Mouse (Mus musculus) embryonic facial prominence, embryonic 11.5 days (tissue): ENCODE measurements around the gene Wdr63. TPM values are rescaled to one million over a fixed set of nuclear protein-coding genes. Genes with fewer than 3 reads are reported as not detected.

Experiments
- ATAC-seq: fragments of 200-750 bp; cut with Nextera tagmentation; replicated peaks from 2 replicates; pipeline ENCODE4 v1.8.0; 2017; ENCODE audit warnings: low read depth; ENCODE audit not compliant: insufficient number of reproducible peaks, low FRiP score, low TSS enrichment
- DNase-seq: peaks from one replicate; pipeline ENCODE4 v3.0.0-alpha.2; 2015; ENCODE audit warnings: low spot score
- H3K27ac ChIP-seq: fragments of 300-500 bp; sonication (generic); replicated peaks from 2 replicates; pipeline ENCODE4 v1.5.1; 2014; ENCODE audit warnings: mild to moderate bottlenecking, low read depth, low read length, control low read depth
- H3K27me3 ChIP-seq: fragments of 300-500 bp; sonication (generic); 2 replicates; pipeline ENCODE4 v1.6.1; 2014; ENCODE audit warnings: mild to moderate bottlenecking, low read length, moderate library complexity, mixed read lengths; ENCODE audit not compliant: control insufficient read depth, insufficient read depth
- H3K36me3 ChIP-seq: fragments of 300-500 bp; sonication (generic); replicated peaks from 2 replicates; pipeline ENCODE4 v1.6.1; 2014; ENCODE audit warnings: low read depth, mild to moderate bottlenecking, low read length, moderate library complexity, mixed read lengths; ENCODE audit not compliant: control insufficient read depth, insufficient read depth
- H3K4me1 ChIP-seq: fragments of 300-500 bp; sonication (generic); 2 replicates; pipeline ENCODE4 v1.6.1; 2014; ENCODE audit warnings: low read length, mixed read lengths; ENCODE audit not compliant: control insufficient read depth, insufficient read depth
- H3K4me2 ChIP-seq: fragments of 300-500 bp; sonication (generic); 2 replicates; pipeline ENCODE4 v1.6.1; 2014; ENCODE audit warnings: low read depth, mild to moderate bottlenecking, control low read depth, low read length, moderate library complexity
- H3K4me3 ChIP-seq: fragments of 300-500 bp; sonication (generic); 2 replicates; pipeline ENCODE4 v1.5.1; 2014; ENCODE audit warnings: low read depth, low read length, control low read depth
- H3K9ac ChIP-seq: fragments of 300-500 bp; sonication (generic); replicated peaks from 2 replicates; pipeline ENCODE4 v1.6.1; 2014; ENCODE audit warnings: mild to moderate bottlenecking, control low read depth, low read length
- H3K9me3 ChIP-seq: fragments of 300-500 bp; sonication (generic); replicated peaks from 2 replicates; pipeline ENCODE4 v1.6.1; 2016; ENCODE audit warnings: mild to moderate bottlenecking, low read length, inconsistent platforms, mixed read lengths; ENCODE audit not compliant: control insufficient read depth
- WGBS: fragments of 180-500 bp; shearing (Covaris S2); extraction: QIAGEN DNeasy Blood & Tissue Kit; methylation state at CpG from one replicate; pipeline ENCODE4 v1.1.7; 2014; 5-methylcytosine and 5-hydroxymethylcytosine counted together
- polyA plus RNA-seq: library from polyadenylated mRNA; unstranded; fragments of >200 nt; fragmentation: Nextera tagmentation; extraction: Ambion mirVana; gene quantifications from 2 replicates; pipeline ENCODE4 v1.2.1, GENCODE M21; 2014

Gene Wdr63
- polyA plus RNA-seq, 1 experiment from 2014 or later: 0.50 TPM

- no peaks in the 10 kb centered on the region for H3K27me3 ChIP-seq
- H3K9ac ChIP-seq: no peak overlapping the region
- no peak overlapping the region for H3K4me2 ChIP-seq
- H3K4me1 ChIP-seq: 0 out of 2 replicates have a peak, but pooled peaks cover 2% of the 10 kb centered on the region
- WGBS: 24% methylated on average over 15 of the region's 15 CpGs
- H3K9me3 ChIP-seq: no peaks in the 10 kb centered on the region
- ATAC-seq (no peak), DNase-seq (peak; percentile 59)
- H3K36me3 ChIP-seq: no peaks in the 10 kb centered on the region
- no peak overlapping the region for H3K27ac ChIP-seq
- H3K4me3 ChIP-seq: no peak overlapping the region
Measured at GRCm38 (mm10) chr3:146047704-146048207, 60.2 kb downstream of the Wdr63 start.

DNA sequence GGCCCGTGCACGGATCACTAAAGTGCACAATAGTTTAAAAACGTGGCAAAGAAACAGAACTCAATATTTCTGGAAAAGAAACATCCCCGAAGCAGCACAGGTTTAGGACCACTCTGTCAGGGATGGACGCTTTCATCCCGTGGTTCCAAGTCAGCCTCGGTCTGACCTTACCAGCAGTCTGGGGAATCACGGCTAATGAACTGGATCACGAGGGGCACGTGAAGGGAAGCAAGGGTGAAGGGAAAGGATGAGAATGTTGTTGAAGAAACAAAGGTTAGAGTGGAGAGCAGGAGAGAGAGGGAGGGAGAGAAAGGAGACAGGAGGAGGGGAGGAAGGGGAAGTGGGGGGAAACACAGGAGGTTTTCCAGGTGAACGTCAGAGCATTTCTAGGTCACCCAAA lies 61.9 kb downstream of the Wdr63 start:
- no peaks in the 10 kb centered on the region for H3K36me3 ChIP-seq
- ATAC-seq: no peak
- H3K4me3 ChIP-seq: no peak overlapping the region
- H3K4me2 ChIP-seq: no peak overlapping the region
- no peak overlapping the region for H3K27ac ChIP-seq
- H3K9me3 ChIP-seq: no peaks in the 10 kb centered on the region
- WGBS: 76% methylated on average over 11 of the region's 11 CpGs
- H3K27me3 ChIP-seq: no peaks in the 10 kb centered on the region
- H3K4me1 ChIP-seq: no peaks in the 10 kb centered on the region
- H3K9ac ChIP-seq: no peak overlapping the region
- DNase-seq: no peak

DNA sequence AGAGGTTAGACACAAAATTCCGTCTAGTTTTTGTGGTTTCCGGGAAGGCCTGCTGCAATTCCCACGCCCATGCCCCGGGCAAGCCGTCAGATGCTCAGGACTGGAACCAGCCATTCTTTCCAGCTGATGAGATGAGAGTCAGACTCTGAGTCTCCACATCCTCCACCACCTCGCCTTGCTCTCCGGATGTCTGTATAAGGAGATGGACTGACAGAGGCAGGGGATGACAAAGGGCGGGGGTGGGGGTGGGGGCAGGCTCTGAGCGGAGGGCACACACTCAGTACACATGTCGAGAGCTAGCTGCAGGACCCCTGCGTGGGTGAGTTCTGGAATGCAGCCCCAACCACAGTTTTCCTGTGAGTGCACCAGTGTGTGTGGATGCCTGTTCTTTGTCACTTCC lies 63.0 kb downstream of the Wdr63 start:
- DNase-seq: peak; percentile 14
- no peak overlapping the region for H3K27ac ChIP-seq

DNA sequence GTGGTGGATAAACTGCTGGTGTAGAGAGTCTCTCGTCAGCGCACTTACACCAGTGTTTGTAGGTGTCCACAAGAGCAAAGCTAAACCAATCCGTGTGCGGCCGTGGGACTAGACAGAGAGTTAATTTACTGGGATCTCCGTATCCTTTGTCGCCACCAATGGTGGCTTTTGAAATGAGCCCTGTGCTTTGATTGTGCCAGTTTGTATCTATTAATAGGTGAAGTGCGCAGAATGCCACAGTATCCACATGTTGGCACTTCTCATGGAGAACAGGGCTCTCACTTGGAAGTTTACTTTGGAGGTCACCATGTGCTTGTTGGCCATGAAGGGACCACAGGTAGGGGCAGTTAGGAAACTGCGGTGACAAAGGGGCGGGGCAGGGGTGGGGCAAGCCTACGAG lies 66.5 kb downstream of the Wdr63 start:
- no peak overlapping the region for H3K27ac ChIP-seq
- no peaks in the 10 kb centered on the region for H3K36me3 ChIP-seq
- no peaks in the 10 kb centered on the region for H3K9me3 ChIP-seq
- no peak overlapping the region for H3K4me3 ChIP-seq
- whole genome bisulfite sequencing: 90% methylated on average over 11 of the region's 11 CpGs
- DNase-seq (no peak), ATAC-seq (no peak)
- no peaks in the 10 kb centered on the region for H3K4me1 ChIP-seq
- no peak overlapping the region for H3K4me2 ChIP-seq
- no peaks in the 10 kb centered on the region for H3K27me3 ChIP-seq
- H3K9ac ChIP-seq: no peak overlapping the region

More for the DNA sequence above, 63.0 kb downstream of the Wdr63 start:
- no peaks in the 10 kb centered on the region for H3K27me3 ChIP-seq
- WGBS: 40% methylated on average over 11 of the region's 11 CpGs
- no peak overlapping the region for H3K9ac ChIP-seq
- H3K9me3 ChIP-seq: no peaks in the 10 kb centered on the region
- ATAC-seq: peak; percentile 35; the same call in 1 of the 2 replicates
- H3K36me3 ChIP-seq: no peaks in the 10 kb centered on the region
- H3K4me1 ChIP-seq: no peaks in the 10 kb centered on the region
- no peak overlapping the region for H3K4me3 ChIP-seq
- H3K4me2 ChIP-seq: no peak overlapping the region

DNA sequence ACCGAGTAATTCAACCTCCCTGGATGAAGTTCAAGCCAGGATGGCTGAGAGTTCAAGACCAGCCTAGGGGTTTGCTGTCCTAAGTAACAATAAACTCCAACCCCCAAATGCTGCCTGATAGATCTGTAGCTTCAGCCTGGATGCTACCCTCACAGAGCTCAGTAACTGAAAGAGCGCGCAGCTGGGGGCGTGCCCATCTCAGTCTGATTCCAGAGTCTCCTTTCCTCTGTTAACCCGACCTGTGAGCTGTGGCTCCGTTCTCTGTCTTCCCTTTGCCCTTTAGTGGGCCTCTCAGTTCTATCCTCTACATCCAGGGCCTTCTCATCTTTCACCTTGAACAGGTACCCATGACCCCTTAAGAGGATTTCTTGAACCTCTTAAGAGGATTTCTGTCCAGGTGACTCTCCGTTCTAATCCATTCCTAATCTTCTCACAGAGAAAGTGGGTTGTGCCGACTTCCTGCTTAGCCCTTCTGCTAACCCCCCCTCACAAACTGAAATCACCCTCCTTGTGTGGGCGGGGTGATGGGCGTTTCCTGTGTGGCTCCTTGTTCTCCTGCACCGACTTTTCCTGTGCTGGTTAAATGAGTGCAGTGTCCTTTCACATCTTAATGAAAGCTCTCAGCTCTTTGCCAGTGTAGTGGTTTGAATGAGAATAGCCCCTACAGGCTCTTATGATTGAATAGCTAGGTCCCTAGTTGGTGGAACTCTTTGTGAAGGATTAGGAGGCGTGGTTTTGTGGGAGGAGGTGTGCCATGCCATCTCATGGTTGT lies 68.6 kb downstream of the Wdr63 start:
- no peaks in the 10 kb centered on the region for H3K36me3 ChIP-seq
- peak; percentile 14 for DNase-seq

GRCm38 (mm10) chr3:146037906-146038305 lies 70.0 kb downstream of the Wdr63 start:
- WGBS: 56% methylated on average over 15 of the region's 15 CpGs
- Histone ChIP-seq H3K4me1 (no peaks in the 10 kb centered on the region), H3K4me2 (no peak overlapping the region), H3K27me3 (no peaks in the 10 kb centered on the region), H3K9me3 (no peaks in the 10 kb centered on the region), H3K36me3 (no peaks in the 10 kb centered on the region), H3K9ac (no peak overlapping the region), H3K4me3 (no peak overlapping the region), H3K27ac (no peak overlapping the region)
- no peak for ATAC-seq
- no peak for DNase-seq

More for the DNA sequence above, 68.6 kb downstream of the Wdr63 start:
- no peaks in the 10 kb centered on the region for H3K9me3 ChIP-seq
- 58% methylated on average over 12 of the region's 12 CpGs for WGBS
- H3K4me2 ChIP-seq: no peak overlapping the region
- ATAC-seq: peak; percentile 26; the same call in 1 of the 2 replicates
- H3K27me3 ChIP-seq: no peaks in the 10 kb centered on the region
- no peak overlapping the region for H3K9ac ChIP-seq
- H3K4me1 ChIP-seq: no peaks in the 10 kb centered on the region
- no peak overlapping the region for H3K27ac ChIP-seq
- H3K4me3 ChIP-seq: no peak overlapping the region

GRCm38 (mm10) chr3:146032976-146033375 lies 75.0 kb downstream of the Wdr63 start:
- no peak overlapping the region for H3K9ac ChIP-seq
- WGBS: 90% methylated on average over 5 of the region's 5 CpGs
- ATAC-seq: no peak

GRCm38 (mm10) chr3:146030255-146030836 lies 77.6 kb downstream of the Wdr63 start:
- Histone ChIP-seq H3K4me3 (no peak overlapping the region), H3K27ac (no peak overlapping the region), H3K9ac (no peak overlapping the region), H3K4me2 (no peak overlapping the region), H3K4me1 (no peaks in the 10 kb centered on the region), H3K9me3 (no peaks in the 10 kb centered on the region), H3K27me3 (no peaks in the 10 kb centered on the region), H3K36me3 (no peaks in the 10 kb centered on the region)
- DNase-seq (no peak), ATAC-seq (no peak)
- 21% methylated on average over 5 of the region's 5 CpGs for WGBS

More at GRCm38 (mm10) chr3:146032976-146033375, 75.0 kb downstream of the Wdr63 start:
- Histone ChIP-seq H3K36me3 (no peaks in the 10 kb centered on the region), H3K4me3 (no peak overlapping the region), H3K27ac (no peak overlapping the region), H3K4me1 (no peaks in the 10 kb centered on the region), H3K4me2 (no peak overlapping the region), H3K27me3 (no peaks in the 10 kb centered on the region), H3K9me3 (no peaks in the 10 kb centered on the region)
- no peak for DNase-seq
